Mouse (Mus musculus) adrenal gland, adult 8-10 months (tissue): ENCODE measurements around the gene Olfr62. TPM values are rescaled to one million over a fixed set of nuclear protein-coding genes. Genes with fewer than 3 reads are reported as not detected.
A peak's percentile ranks its signal among the peaks of the same experiment; 100 is the strongest.

Experiments used
- DNase-seq: peaks from one replicate; pipeline ENCODE4 v3.0.0; 2022
- total RNA-seq, 4 experiments: library from RNA; stranded (reverse); gene quantifications; 2 replicates each; pipeline ENCODE4 v1.2.4; 2022

Olfr62 gene
- not detected for total RNA-seq

GRCm38 (mm10) chr4:118658652-118659051, at the start of gene Olfr62:
Olfr62 (plus strand) TSS chr4:118658952.
- no peak for DNase-seq

GRCm38 (mm10) chr4:118609836-118610235, 48.9 kb upstream of the Olfr62 start:
- DNase-seq = no peak

GRCm38 (mm10) chr4:118612619-118613018, 46.1 kb upstream of the Olfr62 start:
- no peak for DNase-seq

- DNase-seq = no peak
Measured at GRCm38 (mm10) chr4:118615412-118615811, 43.3 kb upstream of the Olfr62 start.

GRCm38 (mm10) chr4:118620279-118620966, 38.3 kb upstream of the Olfr62 start, which contains the start of the genes Cfap57 and Ebna1bp2:
Cfap57 (minus strand) TSS chr4:118620777.
Ebna1bp2 (plus strand) TSS chr4:118620799.
- DNase-seq = peak; percentile 90

DNA sequence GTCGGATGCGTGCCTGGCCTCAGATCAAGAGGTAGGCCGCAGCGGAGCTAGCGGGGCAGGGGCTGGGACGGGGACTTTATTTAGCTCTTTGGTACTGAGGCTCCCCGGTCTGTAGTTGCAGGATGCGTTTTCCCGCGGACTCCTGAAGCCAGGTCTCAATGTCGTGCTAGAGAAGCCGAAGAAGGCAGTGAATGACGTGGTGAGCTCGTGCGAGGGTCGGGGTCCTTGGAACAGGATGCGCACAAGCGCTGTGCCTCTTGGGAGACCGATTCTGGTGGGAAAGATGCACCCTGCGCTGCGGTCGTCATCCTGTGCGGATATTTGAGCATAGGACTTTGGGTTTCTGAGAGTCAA, 37.8 kb upstream of the Olfr62 start:
- DNase-seq = no peak

GRCm38 (mm10) chr4:118621781-118622180, 37.0 kb upstream of the Olfr62 start:
- DNase-seq = no peak

- no peak for DNase-seq
Measured at GRCm38 (mm10) chr4:118630261-118630660, 28.5 kb upstream of the Olfr62 start.

DNA sequence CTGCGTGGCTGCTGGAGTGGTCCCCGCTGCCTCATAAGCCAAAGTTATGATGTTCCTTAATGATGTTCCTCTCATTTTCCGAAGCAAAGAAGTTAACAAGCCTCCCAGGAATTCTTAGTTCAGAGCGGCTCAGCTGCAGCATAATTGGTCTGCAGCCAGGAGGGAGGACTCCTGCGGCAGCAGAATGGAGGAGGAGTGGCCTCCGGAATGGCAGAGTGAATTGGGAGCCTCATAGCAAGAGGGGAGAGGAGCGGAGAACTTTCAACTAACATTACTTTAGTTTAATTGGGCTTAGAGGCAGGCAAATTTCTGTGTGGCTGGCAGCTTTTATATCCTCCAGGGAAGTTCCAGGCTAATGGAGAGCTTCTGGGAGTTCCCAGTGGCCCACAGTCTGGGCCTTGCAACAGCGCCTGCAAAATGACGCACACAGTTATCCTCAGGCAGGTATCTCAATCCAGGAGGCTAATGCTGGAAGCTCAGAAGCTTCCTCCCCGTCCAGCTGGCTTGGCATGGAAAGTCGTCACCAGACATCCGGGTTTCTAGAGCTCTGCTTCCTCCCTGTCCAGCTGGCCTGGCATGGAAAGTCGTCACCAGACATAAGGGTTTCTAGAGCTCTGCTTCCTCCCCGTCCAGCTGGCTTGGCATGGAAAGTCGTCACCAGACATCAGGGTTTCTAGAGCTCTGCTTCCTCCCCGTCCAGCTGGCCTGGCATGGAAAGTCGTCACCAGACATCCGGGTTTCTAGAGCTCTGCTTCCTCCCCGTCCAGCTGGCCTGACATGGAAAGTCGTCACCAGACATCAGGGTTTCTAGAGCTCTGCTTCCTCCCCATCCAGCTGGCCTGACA, 16.2 kb upstream of the Olfr62 start:
- no peak for DNase-seq

- DNase-seq = no peak
Measured at GRCm38 (mm10) chr4:118645234-118645633, 13.5 kb upstream of the Olfr62 start.

GRCm38 (mm10) chr4:118687086-118687485, 28.3 kb downstream of the Olfr62 start:
- no peak for DNase-seq

DNA sequence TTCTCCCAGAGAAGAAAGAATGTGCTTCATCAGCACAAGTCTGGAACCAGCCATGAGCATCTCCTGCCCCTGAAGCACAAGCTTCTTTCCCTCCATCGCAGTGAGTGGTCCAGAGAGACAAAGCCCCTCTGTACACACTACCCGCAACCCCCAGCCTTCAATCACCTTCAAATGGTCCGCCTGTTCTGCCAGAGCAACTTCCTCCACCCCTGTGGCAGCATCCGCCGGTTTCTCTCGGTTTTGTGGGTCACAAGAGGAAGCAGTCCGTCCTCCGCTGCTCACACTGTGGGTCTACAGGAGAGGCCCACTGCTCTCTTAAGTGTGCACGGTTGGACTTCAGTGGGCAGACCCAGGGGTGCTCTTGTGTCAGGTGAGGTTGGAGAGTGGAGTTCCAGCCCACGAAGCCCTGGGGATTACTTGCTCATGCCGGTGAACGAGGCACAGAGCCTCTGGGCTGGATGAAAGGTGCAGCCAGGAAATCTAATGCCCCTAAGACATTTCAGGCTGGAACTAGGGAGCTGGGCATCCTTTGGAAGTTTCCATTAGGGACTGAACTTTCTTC, 33.7 kb downstream of the Olfr62 start, which contains the start of gene Olfr1342:
Gene Olfr1342 (minus strand): TSS at position 345 of the 562 bp plus-strand sequence.
- DNase-seq = no peak

DNA sequence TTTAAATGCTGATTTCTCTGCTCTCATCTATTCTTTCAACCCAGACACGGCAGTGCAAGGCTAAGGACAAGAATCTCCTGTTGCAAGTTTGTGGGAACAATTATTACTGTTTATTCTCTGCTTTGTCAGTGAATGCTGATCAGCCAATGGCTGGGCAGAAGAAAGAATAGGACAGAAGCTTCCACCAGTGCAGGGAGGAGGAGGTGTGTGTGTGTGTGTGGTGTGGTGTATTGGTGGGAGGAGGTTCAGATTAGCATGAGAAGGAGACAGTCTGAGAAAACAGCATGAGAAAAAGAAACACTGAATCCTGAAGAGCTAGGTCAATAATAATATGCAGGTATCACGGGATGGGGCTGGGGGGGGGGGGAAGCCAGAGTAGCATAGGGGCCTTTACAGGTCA, 35.1 kb downstream of the Olfr62 start:
- no peak for DNase-seq

DNA sequence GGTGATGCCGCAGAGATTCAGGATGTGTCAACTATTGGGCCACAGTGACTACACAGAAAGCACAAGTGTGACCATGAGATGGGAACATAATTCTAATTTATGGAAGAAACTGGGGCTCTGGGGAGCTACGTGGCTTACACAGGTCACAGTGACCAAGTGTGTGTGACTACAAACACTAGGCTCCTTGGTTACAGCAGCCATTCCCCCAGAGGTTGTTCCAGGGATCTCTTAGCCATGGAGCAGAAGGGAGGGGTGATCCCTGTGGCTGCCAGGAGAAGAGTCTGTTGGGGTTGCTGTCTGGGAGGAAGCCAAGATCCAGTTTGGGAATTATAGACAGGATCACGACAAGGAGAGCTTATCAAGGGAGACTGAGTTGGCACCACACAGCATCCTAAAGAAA, 44.5 kb downstream of the Olfr62 start, which contains the start of gene Olfr1341:
Gene Olfr1341 (plus strand): TSS at position 301 of the 400 bp plus-strand sequence.
- DNase-seq = no peak

GRCm38 (mm10) chr4:118708086-118708485, 49.3 kb downstream of the Olfr62 start:
- DNase-seq = no peak

- DNase-seq = no peak
Measured at GRCm38 (mm10) chr4:118711656-118712055, 52.9 kb downstream of the Olfr62 start.

Other genes starting within 250 kb of the Olfr62 start
- gene Szt2, start 249.7 kb upstream of the Olfr62 start, total RNA-seq = 10 to 100 TPM; 22.4 to 45.1 (median 31.7) TPM
- 10 to 100 TPM; 61.3 to 67.6 (median 66.8) TPM for gene Med8, start 249.6 kb upstream of the Olfr62 start, total RNA-seq
- 100 to 1,000 TPM in 2 of 4 experiments, 10 to 100 TPM in 2; 73.8 to 108 (median 99.3) TPM for gene Elovl1, start 230.9 kb upstream of the Olfr62 start, total RNA-seq
- 1 to 10 TPM; 2.7 to 4.8 (median 3.8) TPM for gene Cdc20, start 221.6 kb upstream of the Olfr62 start, total RNA-seq
- under 1 TPM in 1 of 4 experiments, not detected in 3; 0.15 TPM for gene Mpl, start 201.4 kb upstream of the Olfr62 start, total RNA-seq
- gene Tie1, start 168.9 kb upstream of the Olfr62 start, total RNA-seq = 10 to 100 TPM; 30.0 to 53.6 (median 45.1) TPM
- gene 2610528J11Rik, start 132.0 kb upstream of the Olfr62 start, total RNA-seq = not detected
- gene Tmem125, start 114.9 kb upstream of the Olfr62 start, total RNA-seq = not detected
- gene Cfap57, start 38.2 kb upstream of the Olfr62 start, total RNA-seq = under 1 TPM in 2 of 4 experiments, not detected in 2; 0.06 to 0.22 TPM
- 10 to 100 TPM; 69.8 to 83.0 (median 76.6) TPM for gene Ebna1bp2, start 38.2 kb upstream of the Olfr62 start, total RNA-seq
- gene Olfr1342, start 33.8 kb downstream of the Olfr62 start, total RNA-seq = not detected
- gene Olfr1341, start 44.6 kb downstream of the Olfr62 start, total RNA-seq = not detected
- gene Olfr1340, start 61.2 kb downstream of the Olfr62 start, total RNA-seq = not detected
- gene Olfr1339, start 73.2 kb downstream of the Olfr62 start, total RNA-seq = not detected
- gene Olfr1338, start 99.8 kb downstream of the Olfr62 start, total RNA-seq = not detected
- gene Olfr1337, start 123.6 kb downstream of the Olfr62 start, total RNA-seq = not detected
- not detected for gene Olfr1335, start 151.0 kb downstream of the Olfr62 start, total RNA-seq
- not detected for gene Olfr1333, start 177.3 kb downstream of the Olfr62 start, total RNA-seq
- not detected for gene Olfr1331, start 205.7 kb downstream of the Olfr62 start, total RNA-seq
- not detected for gene Olfr1330, start 229.6 kb downstream of the Olfr62 start, total RNA-seq